Mouse (Mus musculus) T-helper 17 cell (primary cell): ENCODE measurements around the gene Xrra1.
"Not testable (repeated sequence)": the region's sequence is repeated elsewhere in the genome, so short reads cannot be mapped to it uniquely, and the experiment has no call there.

Experiments used
- in situ Hi-C, 2 experiments: fragments of 300-600 bp; cut with MboI, MseI; formaldehyde crosslinking; loops; 1 replicate in 1 of 2; 2 replicates in 1 of 2; pipeline ENCODE4 v1.15.1; 2025; ENCODE audit warnings: high pct_unique_total_duplicates in 2 of 2

The Xrra1 gene

GRCm38 (mm10) chr7:99944520-99944919 lies 85.6 kb downstream of the Xrra1 start:
- in situ Hi-C loops: no loop called here

GRCm38 (mm10) chr7:99945012-99945411 lies 86.1 kb downstream of the Xrra1 start:
- in situ Hi-C loops: not testable (repeated sequence)

DNA sequence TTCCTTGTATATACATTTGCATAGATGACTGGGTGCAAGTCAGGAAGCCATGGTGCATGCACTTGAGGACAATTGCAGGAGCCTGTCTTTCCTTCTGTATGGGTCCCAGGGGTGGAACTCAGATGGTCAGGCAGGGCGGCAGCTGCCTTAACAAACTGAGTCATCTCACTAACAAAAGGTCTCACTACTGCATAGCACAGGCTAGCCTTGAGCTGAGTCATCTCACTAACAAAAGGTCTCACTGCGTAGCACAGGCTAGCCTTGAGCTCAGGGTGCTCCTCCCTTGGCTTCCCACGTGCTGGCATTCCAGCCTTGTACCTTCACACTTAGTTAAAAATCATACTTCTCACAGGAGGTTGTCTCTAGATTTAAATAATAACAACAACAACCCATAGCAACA lies 87.0 kb downstream of the Xrra1 start:
- in situ Hi-C loops: no loop called here

- in situ Hi-C loops: no loop called here
Measured at GRCm38 (mm10) chr7:99946356-99946755, 87.4 kb downstream of the Xrra1 start.

DNA sequence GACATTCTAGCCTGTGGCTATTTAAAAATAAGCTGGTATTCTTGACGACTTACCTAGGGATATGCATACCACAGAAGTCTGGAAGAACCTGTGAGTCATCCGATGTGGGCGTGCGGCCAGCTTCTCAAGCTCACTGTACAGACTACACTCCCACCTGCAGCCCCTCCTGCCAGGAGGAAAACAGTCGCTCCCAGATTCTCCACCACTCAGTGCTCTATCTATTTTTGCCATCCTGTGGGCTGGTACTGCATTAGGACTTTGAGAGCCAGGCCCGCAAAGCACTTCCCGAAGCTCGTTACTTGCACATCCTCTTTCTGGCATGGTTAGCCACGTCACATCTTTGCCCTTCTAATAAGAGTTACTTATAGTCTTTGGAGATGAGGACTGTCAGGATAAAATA lies 88.4 kb downstream of the Xrra1 start:
- in situ Hi-C loops: no loop called here

DNA sequence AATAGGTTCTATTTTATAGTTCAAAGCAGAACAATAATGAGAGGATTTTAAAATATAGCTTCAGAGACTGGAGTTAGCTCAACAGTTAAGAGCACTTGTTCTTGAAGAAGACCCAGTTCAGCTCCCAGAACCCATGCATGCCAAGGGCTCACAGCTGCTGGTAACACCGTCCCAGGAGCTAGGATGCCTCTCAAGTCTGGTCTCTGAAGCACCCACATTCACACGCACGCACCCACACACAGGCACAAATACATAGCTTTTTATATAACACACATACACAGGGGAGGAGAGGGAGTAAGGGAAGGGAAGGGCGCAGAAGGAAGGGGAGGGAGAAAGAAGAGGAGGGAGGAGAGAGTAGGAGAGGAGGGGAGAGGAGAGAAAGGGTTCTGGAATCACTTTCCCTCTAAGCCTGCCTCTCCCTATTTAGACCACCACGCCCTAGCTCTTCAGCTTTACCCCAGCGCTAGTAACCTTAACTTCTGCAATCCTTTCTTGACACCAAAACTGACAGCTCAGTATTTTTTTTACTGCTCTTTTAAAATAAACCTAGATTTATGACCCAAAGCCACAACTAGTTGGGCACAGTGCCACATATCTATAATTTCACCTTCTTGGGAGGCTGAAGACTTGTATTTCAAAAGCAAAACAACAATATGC lies 94.7 kb downstream of the Xrra1 start:
- in situ Hi-C loops: no loop called here

DNA sequence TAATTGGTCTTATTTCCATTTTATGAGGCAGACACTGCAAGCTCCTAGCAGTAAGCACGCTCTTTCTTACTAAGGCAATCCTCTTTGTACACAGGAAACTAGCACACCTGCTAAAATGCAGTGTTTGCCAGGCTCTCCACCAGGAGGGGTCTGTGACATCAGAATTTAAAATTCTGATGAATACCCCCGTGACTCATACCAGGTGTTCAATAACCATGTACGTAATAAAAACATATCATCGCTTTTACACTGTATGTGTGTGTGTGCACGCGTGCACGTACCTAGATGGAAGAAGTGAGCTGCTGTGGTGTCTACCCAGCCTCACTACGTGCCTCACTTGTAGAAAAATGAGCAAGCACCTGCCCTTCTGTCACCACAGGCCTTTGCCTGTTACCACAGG lies 95.3 kb downstream of the Xrra1 start:
- in situ Hi-C loops: no loop called here

DNA sequence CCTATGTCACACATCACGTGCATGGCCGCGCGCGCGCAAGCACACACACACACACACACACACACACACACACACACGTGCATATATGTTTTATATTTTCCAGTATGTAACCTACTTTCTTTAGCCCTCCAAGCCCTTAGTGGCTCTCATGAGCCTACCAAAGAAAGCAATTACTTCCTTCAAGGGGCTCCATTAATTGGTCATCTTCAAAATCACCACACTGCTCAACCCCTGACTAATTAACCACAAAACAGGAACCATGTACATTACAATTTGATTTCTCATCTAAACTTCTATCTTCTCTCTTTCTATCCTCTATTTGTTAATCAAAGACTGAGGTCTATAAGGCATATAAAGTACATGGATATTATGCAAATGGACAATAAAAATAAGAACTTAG lies 97.2 kb downstream of the Xrra1 start:
- in situ Hi-C loops: no loop called here

DNA sequence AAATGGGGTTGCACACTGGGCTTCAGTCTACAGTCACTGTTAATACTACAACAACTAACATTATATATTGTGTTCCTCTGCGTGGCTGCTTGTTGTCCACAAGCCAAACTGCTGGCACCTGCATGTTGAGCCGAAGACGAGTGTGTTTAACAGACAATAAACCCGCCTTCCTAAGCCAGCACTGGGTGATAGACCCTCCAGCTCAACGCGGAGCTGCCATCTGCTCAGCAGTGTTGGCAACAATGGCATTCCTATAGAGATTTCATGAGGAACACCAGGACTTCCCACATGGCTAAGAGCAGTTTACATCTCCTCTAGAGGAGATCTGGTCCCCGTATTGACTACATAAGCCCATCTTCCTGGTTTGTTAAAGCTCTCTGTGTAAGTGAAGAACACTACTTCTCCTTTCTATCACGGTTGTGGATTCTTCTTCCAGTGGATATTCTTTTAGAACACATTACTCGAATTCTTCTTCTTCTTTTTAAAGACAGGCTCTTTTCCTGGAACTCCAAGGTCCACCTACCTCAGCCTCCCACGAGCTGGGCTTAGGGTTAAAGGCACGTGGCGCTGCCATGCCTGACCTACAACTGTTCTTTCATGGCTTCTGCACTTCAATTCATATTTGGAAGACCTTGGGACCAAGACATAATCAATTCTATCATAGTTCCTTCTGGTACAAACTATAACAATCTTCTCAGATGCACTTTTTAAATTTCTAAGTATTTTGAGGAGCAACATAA lies 98.5 kb downstream of the Xrra1 start:
- in situ Hi-C loops: no loop called here

- in situ Hi-C loops: not testable (repeated sequence)
Measured at GRCm38 (mm10) chr7:99960571-99960970, 101.7 kb downstream of the Xrra1 start.

DNA sequence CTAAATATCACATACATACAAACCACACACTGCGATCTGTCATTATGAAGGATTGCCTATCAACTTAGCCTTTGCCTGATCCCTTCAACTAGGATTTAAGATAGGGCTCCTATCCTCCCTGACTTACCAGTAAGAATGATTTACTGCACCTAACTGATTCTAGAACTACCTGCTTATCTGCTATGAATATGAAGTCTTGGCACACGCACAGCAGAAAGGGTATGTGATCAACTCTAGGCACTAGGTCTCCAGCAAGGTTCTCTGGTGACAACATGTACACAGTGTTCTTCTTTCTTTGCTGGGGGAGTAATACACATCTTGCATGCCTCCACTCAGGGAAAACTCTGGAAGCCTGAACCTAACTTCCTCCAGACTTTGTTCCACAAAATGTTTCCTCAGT lies 102.6 kb downstream of the Xrra1 start:
- in situ Hi-C loops: no loop called here

DNA sequence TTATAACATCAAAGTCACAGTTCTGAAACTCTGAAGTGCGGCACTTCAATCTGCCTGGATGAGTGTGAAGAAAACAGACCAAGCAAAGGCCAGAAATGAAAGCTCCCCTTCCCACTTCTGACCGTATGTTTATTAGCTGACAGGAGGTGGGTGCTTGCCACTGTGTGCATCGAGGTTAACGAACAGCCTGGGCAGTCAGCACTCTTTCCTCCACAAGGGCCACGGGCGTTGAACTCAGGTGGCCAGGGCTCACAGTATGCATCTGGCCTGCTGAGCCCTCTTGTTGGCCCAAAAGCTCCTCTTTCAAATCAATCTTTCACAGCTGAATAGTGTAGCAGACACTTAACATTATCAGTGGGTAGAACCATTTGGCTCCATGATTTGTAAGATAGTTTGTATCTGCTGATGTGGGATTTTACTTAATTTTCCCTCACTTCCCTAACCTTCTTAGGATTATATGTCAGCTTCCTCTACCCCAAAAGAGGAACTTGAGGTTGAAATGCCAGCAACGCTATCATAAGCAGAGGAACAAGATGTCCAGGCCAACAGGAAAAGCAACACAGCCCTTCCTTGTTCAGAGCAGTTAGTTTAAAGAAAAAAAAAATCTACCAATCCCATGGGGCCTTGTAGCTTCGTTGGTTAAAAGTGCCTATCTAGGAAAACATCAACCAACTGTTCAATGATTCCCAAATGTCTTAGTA lies 103.8 kb downstream of the Xrra1 start:
- in situ Hi-C loops: no loop called here

- in situ Hi-C loops: no loop called here
Measured at GRCm38 (mm10) chr7:99963237-99963860, 104.4 kb downstream of the Xrra1 start.

GRCm38 (mm10) chr7:99965020-99965841 lies 106.3 kb downstream of the Xrra1 start:
- in situ Hi-C loops: no loop called here

DNA sequence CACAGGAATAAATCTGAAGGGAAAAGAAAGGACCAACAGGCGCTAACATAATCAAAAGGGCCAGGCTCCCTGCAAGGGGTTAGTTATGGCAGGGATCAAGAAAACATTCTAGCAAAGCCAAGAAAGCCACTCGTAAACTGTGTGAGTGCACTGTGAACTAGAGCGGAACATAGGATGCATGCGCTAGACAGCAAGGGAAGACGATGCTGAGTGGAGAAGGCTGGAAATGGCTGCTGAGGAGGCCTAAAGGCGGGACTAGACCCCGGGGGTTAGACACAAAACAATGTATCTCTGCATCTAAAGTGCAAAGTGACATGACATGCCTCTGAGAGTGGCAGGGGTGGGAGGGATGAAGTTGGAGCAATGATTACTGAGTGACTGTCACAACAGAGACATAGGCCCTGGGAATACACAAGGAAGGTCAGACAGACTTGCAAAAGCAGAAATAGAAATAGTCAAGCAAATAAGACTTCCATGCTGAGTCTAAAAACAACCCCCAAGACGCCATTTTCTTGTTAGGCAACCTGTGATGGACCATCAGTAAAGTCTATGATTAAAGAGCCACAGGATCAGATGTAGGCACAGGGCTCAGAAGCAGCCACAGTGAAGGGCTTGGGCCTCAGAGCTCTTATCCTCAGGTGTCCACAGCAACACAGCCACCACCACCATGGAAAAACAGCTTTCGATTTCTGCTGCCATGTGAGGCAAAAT lies 107.2 kb downstream of the Xrra1 start:
- in situ Hi-C loops: no loop called here
